Mouse (Mus musculus) midbrain, embryonic 16.5 days (tissue): ENCODE data around the gene Prr3. TPM values are rescaled to one million over a fixed set of nuclear protein-coding genes. Genes with fewer than 3 reads are reported as not detected.

Experiments
- ATAC-seq: fragments of 200-750 bp; cut with Nextera tagmentation; 2 replicates; pipeline ENCODE4 v1.8.0; 2017; ENCODE audit warnings: moderate TSS enrichment
- H3K27ac ChIP-seq: fragments of 300-500 bp; sonication (generic); 2 replicates; pipeline ENCODE4 v1.5.1; 2014; ENCODE audit warnings: mild to moderate bottlenecking, low read length, mixed read lengths
- H3K27me3 ChIP-seq: fragments of 300-500 bp; sonication (generic); 2 replicates; pipeline ENCODE4 v1.6.1; 2014; ENCODE audit warnings: low read depth, low read length, mixed read lengths; ENCODE audit not compliant: control insufficient read depth, insufficient read depth
- H3K36me3 ChIP-seq: fragments of 300-500 bp; sonication (generic); 2 replicates; pipeline ENCODE4 v1.6.1; 2014; ENCODE audit warnings: mild to moderate bottlenecking, low read length, moderate library complexity, mixed read lengths; ENCODE audit not compliant: control insufficient read depth, insufficient read depth
- H3K4me1 ChIP-seq: fragments of 300-500 bp; sonication (generic); 2 replicates; pipeline ENCODE4 v1.6.1; 2014; ENCODE audit warnings: mild to moderate bottlenecking, low read length, mixed read lengths; ENCODE audit not compliant: control insufficient read depth, insufficient read depth
- H3K4me2 ChIP-seq: fragments of 300-500 bp; sonication (generic); 2 replicates; pipeline ENCODE4 v1.6.1; 2014; ENCODE audit warnings: mild to moderate bottlenecking, low read length, mixed read lengths
- H3K4me3 ChIP-seq: fragments of 300-500 bp; sonication (generic); 2 replicates; pipeline ENCODE4 v1.5.1; 2014; ENCODE audit warnings: low read depth, mild to moderate bottlenecking, low read length, moderate library complexity, mixed read lengths
- H3K9ac ChIP-seq: fragments of 300-500 bp; sonication (generic); 2 replicates; pipeline ENCODE4 v1.6.1; 2014; ENCODE audit warnings: low read depth, low read length, mixed read lengths
- H3K9me3 ChIP-seq: fragments of 300-500 bp; sonication (generic); replicated peaks from 2 replicates; pipeline ENCODE4 v1.6.1; 2014; ENCODE audit warnings: mild to moderate bottlenecking, low read length, mixed read lengths; ENCODE audit not compliant: control insufficient read depth, poor library complexity, severe bottlenecking
- WGBS: fragments of 180-500 bp; shearing (Covaris S2); extraction: QIAGEN DNeasy Blood & Tissue Kit; methylation state at CpG from one replicate; pipeline ENCODE4 v1.1.7; 2014; 5-methylcytosine and 5-hydroxymethylcytosine counted together
- polyA plus RNA-seq: library from polyadenylated mRNA; unstranded; fragments of >200 nt; fragmentation: Nextera tagmentation; extraction: Ambion mirVana; gene quantifications from 2 replicates; pipeline ENCODE4 v1.2.1, GENCODE M21; 2015

The Prr3 gene
- polyA plus RNA-seq, 1 experiment from 2014 or later: 107 TPM

DNA sequence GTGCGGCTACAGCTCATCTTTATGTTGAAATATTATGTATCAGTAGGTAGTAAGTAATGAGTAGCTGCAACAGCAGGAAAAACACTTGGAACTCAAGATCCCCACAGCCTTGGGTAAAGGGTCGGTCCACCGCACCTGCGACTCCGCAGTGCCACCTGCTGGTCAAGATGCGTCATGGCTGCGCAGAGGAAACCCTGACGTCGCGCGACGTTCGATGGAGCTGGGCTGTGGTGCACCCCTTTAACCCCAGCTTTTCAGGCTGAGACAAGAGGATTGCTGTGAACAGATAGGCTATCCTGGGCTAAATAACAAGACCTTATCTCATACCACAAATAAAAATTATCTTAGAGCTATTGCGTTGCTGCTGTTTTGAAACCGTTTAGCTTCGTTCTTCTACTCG is 13.6 kb upstream of the Prr3 start:
- Histone ChIP-seq H3K4me1 (peaks cover 19% of the 10 kb centered on the region), H3K36me3 (peaks cover 8% of the 10 kb centered on the region), H3K27ac (peak overlapping the region; percentile 42; the same call in 1 of the 2 replicates), H3K9ac (no peak overlapping the region), H3K27me3 (no peaks in the 10 kb centered on the region), H3K9me3 (no peaks in the 10 kb centered on the region), H3K4me3 (peak overlapping the region; percentile 55; the same call in 1 of the 2 replicates), H3K4me2 (peak overlapping the region; percentile 69)
- WGBS: 8% methylated on average over 17 of the region's 17 CpGs
- peak; percentile 80 for ATAC-seq

DNA sequence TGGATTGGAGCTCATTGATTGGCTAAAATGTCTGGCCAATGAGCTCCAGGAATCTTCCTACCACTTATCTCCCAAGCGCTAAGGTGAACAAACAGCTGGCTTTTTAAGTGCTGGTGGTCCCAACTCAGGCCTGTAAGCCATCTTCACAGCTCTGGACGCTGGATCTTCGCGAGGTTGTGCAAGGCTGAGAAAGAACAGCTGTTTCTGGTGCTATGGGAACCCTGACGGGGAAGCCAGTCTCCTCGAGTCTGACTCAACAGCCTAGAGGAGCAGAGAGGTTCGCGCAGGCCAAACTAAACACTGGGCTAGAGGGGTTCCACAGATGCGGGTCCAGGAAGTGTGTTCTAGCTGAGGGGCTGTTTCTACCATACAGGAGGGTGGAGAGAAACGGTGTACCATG is 11.7 kb upstream of the Prr3 start:
- Histone ChIP-seq H3K36me3 (peaks cover 24% of the 10 kb centered on the region), H3K9ac (no peak overlapping the region), H3K9me3 (no peaks in the 10 kb centered on the region), H3K4me3 (no peak overlapping the region), H3K4me1 (peaks cover 11% of the 10 kb centered on the region), H3K4me2 (no peak overlapping the region), H3K27me3 (no peaks in the 10 kb centered on the region), H3K27ac (no peak overlapping the region)
- 52% methylated on average over 10 of the region's 10 CpGs for WGBS
- ATAC-seq: no peak

DNA sequence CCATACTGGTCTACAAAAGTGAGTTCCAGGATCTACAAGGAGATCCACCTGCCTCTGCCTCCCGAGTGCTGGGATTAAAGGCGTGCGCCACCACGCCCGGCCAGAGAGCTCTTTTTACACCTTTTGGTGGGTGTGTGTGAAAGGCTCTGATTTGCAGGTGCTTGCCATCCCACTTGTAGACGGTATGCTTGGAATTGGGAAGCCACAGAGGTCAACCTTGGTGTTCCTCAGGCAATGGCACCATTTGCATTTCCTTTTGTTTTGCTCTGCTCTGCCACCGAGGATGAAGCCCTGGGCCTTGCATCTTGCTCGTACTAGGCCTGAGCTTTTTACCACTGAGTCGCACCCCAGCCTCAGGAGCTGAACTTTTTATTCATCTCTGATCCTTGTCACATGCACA is 1.7 kb upstream of the Prr3 start:
- Histone ChIP-seq H3K36me3 (peaks cover 19% of the 10 kb centered on the region), H3K27me3 (no peaks in the 10 kb centered on the region), H3K9me3 (no peaks in the 10 kb centered on the region), H3K4me1 (peaks cover 15% of the 10 kb centered on the region), H3K9ac (no peak overlapping the region), H3K4me3 (no peak overlapping the region), H3K27ac (no peak overlapping the region), H3K4me2 (no peak overlapping the region)
- WGBS: 96% methylated on average over 9 of the region's 9 CpGs
- ATAC-seq: no peak

DNA sequence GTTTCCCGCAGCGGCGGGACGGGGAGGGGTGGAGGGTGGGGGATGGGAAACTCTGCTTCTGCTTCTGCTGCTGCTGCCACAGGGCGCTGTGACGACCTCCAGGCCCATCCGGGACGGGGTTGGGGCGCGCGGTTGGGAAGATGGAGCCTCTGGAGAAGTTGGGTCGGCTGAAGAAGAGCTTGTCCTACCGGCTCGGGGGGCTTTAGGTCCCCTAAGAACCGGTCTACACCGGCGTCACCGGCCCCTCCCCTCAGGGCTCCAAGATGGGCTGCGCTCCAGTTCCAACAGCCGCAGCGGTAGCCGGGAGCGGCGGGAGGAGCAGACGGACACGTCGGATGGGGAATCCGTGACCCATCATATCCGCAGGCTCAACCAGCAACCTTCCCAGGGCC is 323 bp upstream of the Prr3 start:
- Histone ChIP-seq H3K9me3 (no peaks in the 10 kb centered on the region), H3K4me2 (peak overlapping the region; percentile 76), H3K36me3 (peaks cover 23% of the 10 kb centered on the region), H3K27me3 (no peaks in the 10 kb centered on the region), H3K9ac (peak overlapping the region; percentile 90), H3K27ac (peak overlapping the region; percentile 95), H3K4me1 (peaks cover 15% of the 10 kb centered on the region), H3K4me3 (peak overlapping the region; percentile 94)
- WGBS: 0% methylated on average over 29 of the region's 29 CpGs
- peak; percentile 44; the same call in 1 of the 2 replicates for ATAC-seq

DNA sequence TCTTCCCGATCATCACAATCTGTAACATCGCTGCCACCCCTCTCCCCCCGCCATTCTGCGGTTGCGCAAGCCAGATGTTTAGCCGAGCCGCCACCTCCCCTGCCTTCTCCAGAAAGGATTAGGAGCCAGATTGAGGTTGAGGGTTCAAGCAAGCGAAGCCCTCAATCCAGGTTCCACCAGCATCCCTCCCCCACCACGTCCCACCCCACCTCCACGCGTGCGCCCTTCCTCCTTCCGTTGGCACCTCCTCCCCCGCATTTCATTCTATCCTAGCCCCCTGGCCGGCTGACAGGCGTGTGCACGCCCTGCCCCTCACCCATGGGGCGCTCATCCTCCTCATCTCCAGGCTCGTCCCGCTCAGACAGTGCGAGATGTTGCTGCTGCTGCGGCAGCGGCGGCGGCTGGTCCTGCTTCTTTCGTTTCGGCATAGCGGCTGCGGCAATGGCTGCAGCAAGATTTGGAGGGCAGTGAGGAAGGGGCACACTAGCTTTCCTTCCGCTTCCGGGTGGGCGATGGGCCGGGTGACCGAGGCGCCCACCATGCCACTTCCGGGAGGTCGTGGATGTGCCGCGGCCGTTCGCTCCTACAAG is 1.1 kb downstream of the Prr3 start:
- H3K36me3 ChIP-seq: peaks cover 24% of the 10 kb centered on the region
- peak overlapping the region; percentile 90 for H3K9ac ChIP-seq
- peaks cover 15% of the 10 kb centered on the region for H3K4me1 ChIP-seq
- ATAC-seq: peak; percentile 90
- peak overlapping the region; percentile 76 for H3K4me2 ChIP-seq
- peak overlapping the region; percentile 94 for H3K4me3 ChIP-seq
- WGBS: under 1% methylated on average over 41 of the region's 41 CpGs
- H3K9me3 ChIP-seq: no peaks in the 10 kb centered on the region
- no peaks in the 10 kb centered on the region for H3K27me3 ChIP-seq
- peak overlapping the region; percentile 95 for H3K27ac ChIP-seq

DNA sequence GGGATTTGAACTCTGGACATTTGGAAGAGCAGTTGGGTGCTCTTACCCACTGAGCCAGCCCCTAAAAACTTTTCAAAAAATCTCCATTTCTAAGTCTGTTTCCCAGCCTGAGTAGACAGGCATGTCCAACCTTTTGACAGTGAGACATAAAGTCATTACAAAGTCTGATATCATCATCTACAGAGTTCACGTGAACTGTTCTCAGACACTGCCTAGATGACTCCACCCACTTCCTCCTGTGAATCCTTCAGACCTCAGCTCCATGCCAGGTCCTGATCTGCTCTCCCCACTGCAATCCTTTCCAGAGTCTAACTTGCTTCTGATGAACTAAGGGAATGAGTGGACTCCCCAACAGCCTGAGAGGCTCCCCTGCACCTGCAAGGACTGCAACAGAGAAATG is 7.9 kb downstream of the Prr3 start:
- Histone ChIP-seq H3K9ac (no peak overlapping the region), H3K4me2 (no peak overlapping the region), H3K4me1 (peaks cover 19% of the 10 kb centered on the region), H3K36me3 (peaks cover 23% of the 10 kb centered on the region), H3K4me3 (no peak overlapping the region), H3K9me3 (no peaks in the 10 kb centered on the region), H3K27me3 (no peaks in the 10 kb centered on the region), H3K27ac (no peak overlapping the region)
- no peak for ATAC-seq
- 47% methylated on average over 1 of the region's 1 CpGs for WGBS

DNA sequence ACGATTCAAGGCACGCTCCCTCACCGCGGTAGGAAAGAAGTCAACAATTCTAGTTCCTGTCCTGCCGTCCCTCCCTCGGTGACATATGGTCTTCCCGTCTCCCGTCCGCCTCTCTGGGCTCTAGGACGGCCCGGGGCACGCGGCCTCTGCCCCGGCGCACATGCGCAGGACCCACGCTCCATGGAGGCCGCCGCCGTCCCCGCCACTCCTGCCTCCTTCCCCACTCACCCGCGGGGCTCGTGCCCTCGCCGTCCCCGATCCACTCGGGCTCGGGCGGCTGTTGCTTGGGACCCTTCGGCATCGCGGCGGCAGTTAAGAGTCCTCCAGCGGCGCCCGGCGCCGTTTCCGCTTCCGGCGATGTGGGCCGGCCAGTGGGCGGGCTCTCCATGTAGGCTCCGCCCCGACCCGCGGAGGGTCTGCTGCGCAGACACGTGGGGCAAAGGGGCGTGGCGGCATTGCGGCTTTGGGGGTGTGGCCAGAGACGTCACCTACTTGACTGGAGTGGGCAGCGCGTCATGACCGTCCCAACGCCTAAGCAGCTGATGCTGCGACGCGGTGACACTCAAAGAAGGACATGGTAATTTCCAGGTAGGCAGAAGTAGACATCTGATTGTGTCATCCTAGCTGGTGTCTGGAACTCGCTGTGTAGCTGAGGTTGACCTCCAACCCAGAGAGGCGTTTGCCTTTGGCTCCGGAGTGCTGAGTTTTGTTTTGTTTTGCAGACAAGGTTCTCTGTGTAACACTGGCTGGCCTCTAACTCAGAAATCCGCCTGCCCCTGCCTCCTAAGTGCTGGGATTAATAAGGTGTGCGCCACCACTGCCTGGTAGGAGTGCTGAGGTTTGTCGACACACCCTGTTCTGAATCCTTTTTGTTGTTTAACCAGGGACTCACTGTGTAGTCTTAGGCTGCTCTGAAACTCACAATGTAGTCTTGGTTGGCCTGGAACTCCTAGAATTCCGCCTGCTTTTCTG is 10.3 kb downstream of the Prr3 start, which contains the start of gene Abcf1:
Gene Abcf1, minus strand, starts transcription at position 344 of the 972 bp plus-strand sequence.
- Histone ChIP-seq H3K36me3 (peaks cover 17% of the 10 kb centered on the region), H3K27ac (peak within 1 kb of the TSS; percentile 79)
- peak; percentile 96 for ATAC-seq

DNA sequence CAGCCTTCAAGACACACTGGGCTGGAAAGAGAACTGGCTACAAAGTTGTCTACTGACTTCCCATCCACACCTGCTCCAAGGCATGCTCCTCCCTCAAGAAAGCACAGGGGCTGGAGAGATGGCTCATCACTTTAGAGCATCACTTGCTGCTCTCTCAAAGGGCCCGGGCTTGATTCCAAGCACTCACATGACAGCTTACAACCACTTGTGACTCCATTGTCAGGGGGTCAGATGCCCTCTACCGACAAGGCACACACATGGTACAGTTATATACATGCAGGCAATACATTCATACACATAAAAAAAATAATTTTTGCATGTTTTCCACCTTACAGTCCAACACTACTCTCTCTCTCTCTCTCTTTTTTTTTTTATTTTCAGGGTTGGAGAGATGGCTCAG is 12.4 kb downstream of the Prr3 start:
- Histone ChIP-seq H3K4me2 (no peak overlapping the region), H3K4me3 (no peak overlapping the region), H3K27ac (no peak overlapping the region), H3K9me3 (no peaks in the 10 kb centered on the region), H3K36me3 (peaks cover 17% of the 10 kb centered on the region), H3K4me1 (peaks cover 19% of the 10 kb centered on the region), H3K9ac (no peak overlapping the region), H3K27me3 (no peaks in the 10 kb centered on the region)
- no peak for ATAC-seq
- WGBS: 94% methylated on average over 2 of the region's 2 CpGs

More for the DNA sequence above, 10.3 kb downstream of the Prr3 start, which contains the start of gene Abcf1:
- Histone ChIP-seq H3K4me1 (peaks cover 19% of the 10 kb centered on the region), H3K9me3 (no peaks in the 10 kb centered on the region), H3K27me3 (no peaks in the 10 kb centered on the region), H3K9ac (peak within 1 kb of the TSS; percentile 79), H3K4me3 (peak within 1 kb of the TSS; percentile 79), H3K4me2 (peak within 1 kb of the TSS; percentile 82)
- under 1% methylated on average over 63 of the region's 68 CpGs for WGBS

DNA sequence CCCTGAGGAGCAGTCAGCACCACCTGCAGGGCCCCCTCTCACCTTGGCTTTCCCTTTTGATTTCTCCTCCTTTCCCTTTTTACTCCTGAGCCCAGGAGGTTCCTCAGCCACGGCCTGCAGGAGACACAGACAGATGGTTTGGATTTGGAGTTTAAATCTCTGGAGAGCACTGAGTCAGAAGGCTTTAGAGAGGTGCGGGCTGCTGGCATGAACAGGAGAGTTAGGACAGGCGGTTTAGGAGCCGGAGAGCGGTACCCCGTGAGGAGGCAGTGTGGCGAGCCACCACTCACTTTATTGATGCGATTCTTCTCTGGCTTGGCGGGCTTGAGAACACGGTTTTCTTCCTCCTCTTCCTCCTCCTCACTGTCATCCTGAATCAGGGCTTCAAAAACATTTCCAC is 16.8 kb downstream of the Prr3 start:
- H3K27me3 ChIP-seq: no peaks in the 10 kb centered on the region
- peaks cover 7% of the 10 kb centered on the region for H3K4me1 ChIP-seq
- H3K36me3 ChIP-seq: peaks cover 48% of the 10 kb centered on the region
- no peak overlapping the region for H3K4me3 ChIP-seq
- no peaks in the 10 kb centered on the region for H3K9me3 ChIP-seq
- WGBS: 90% methylated on average over 10 of the region's 10 CpGs
- H3K27ac ChIP-seq: no peak overlapping the region
- no peak for ATAC-seq
- no peak overlapping the region for H3K4me2 ChIP-seq
- H3K9ac ChIP-seq: no peak overlapping the region
